Mouse (Mus musculus) limb, embryonic 13.5 days (tissue): ENCODE measurements around the gene Cp. TPM values are rescaled to one million over a fixed set of nuclear protein-coding genes. Genes with fewer than 3 reads are reported as not detected.

Experiments used
- ATAC-seq: fragments of 200-750 bp; cut with Nextera tagmentation; 2 replicates; pipeline ENCODE4 v1.8.0; 2017; ENCODE audit warnings: low read depth, moderate number of reproducible peaks, moderate TSS enrichment; ENCODE audit not compliant: low FRiP score
- H3K27ac ChIP-seq: fragments of 300-500 bp; sonication (generic); 2 replicates; pipeline ENCODE4 v1.5.1; 2015; ENCODE audit warnings: inconsistent platforms, mild to moderate bottlenecking, moderate library complexity
- H3K27me3 ChIP-seq: fragments of 300-500 bp; sonication (generic); 2 replicates; pipeline ENCODE4 v1.6.1; 2015; ENCODE audit warnings: mild to moderate bottlenecking, inconsistent platforms
- H3K36me3 ChIP-seq: fragments of 300-500 bp; sonication (generic); 2 replicates; pipeline ENCODE4 v1.6.1; 2015; ENCODE audit warnings: inconsistent platforms, mild to moderate bottlenecking, moderate library complexity
- H3K4me1 ChIP-seq: fragments of 300-500 bp; sonication (generic); 2 replicates; pipeline ENCODE4 v1.6.1; 2015; ENCODE audit warnings: inconsistent platforms
- H3K4me2 ChIP-seq: fragments of 300-500 bp; sonication (generic); replicated peaks from 2 replicates; pipeline ENCODE4 v1.6.1; 2015; ENCODE audit warnings: inconsistent platforms, mild to moderate bottlenecking, moderate library complexity
- H3K4me3 ChIP-seq: fragments of 300-500 bp; sonication (generic); 2 replicates; pipeline ENCODE4 v1.5.1; 2015; ENCODE audit warnings: moderate library complexity, mild to moderate bottlenecking, inconsistent platforms
- H3K9ac ChIP-seq: fragments of 300-500 bp; sonication (generic); 2 replicates; pipeline ENCODE4 v1.6.1; 2015; ENCODE audit warnings: mild to moderate bottlenecking, inconsistent platforms
- H3K9me3 ChIP-seq: fragments of 300-500 bp; sonication (generic); 2 replicates; pipeline ENCODE4 v1.6.1; 2016; ENCODE audit warnings: inconsistent platforms
- WGBS: fragments of 180-500 bp; shearing (Covaris S2); methylation state at CpG from one replicate; pipeline ENCODE4 v1.1.7; 2015; 5-methylcytosine and 5-hydroxymethylcytosine counted together
- polyA plus RNA-seq: library from polyadenylated mRNA; unstranded; fragments of >200 nt; fragmentation: Nextera tagmentation; extraction: Ambion mirVana; gene quantifications from 2 replicates; pipeline ENCODE4 v1.2.1, GENCODE M21; 2015

Gene Cp
- polyA plus RNA-seq, 1 experiment from 2014 or later, result 0.39 TPM

DNA sequence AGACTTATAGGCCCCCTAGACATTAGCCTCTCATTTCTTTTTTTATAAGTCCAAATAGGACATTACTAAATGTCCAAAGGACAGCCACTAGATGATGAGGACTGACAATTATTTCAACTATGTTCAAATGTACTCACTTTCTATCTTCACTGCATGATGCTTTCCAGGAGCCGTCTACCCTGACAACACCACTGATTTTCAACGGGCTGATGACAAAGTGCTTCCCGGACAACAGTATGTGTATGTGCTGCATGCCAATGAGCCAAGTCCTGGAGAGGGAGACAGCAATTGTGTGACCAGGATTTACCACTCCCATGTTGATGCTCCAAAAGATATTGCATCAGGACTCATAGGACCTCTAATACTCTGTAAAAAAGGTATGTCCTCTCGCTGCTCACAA is 9.2 kb downstream of the Cp start:
- Histone ChIP-seq H3K4me2 (no peak overlapping the region), H3K27ac (no peak overlapping the region), H3K9ac (no peak overlapping the region), H3K36me3 (no peaks in the 10 kb centered on the region), H3K4me3 (no peak overlapping the region), H3K4me1 (no peaks in the 10 kb centered on the region), H3K9me3 (no peaks in the 10 kb centered on the region), H3K27me3 (no peaks in the 10 kb centered on the region)
- ATAC-seq, result no peak
- WGBS, result 91% methylated on average over 4 of the region's 4 CpGs

DNA sequence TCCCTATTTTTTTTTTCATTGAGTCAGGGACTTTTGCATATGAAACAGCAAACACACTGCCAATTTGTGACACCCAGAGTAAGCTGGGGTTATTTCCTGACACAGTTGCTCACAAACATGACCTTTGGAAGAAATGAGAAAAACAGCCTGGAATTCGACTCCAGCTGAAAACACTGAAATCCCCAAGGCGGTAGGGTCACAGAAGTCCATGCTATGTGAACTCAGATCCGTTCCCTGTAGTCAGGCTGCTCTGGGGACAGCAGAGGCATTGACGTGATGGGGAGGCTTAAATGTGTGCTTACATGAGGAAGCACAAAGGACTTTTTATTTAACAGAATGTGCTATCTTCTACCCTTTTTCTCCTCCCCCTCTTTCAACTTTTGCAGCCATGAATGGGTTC is 21.6 kb downstream of the Cp start:
- Histone ChIP-seq H3K4me3 (no peak overlapping the region), H3K4me2 (no peak overlapping the region), H3K36me3 (no peaks in the 10 kb centered on the region), H3K4me1 (no peaks in the 10 kb centered on the region), H3K9ac (no peak overlapping the region), H3K9me3 (no peaks in the 10 kb centered on the region), H3K27ac (no peak overlapping the region), H3K27me3 (no peaks in the 10 kb centered on the region)
- ATAC-seq, result peak; percentile 36; the same call in 1 of the 2 replicates
- WGBS, result 40% methylated on average over 4 of the region's 4 CpGs

DNA sequence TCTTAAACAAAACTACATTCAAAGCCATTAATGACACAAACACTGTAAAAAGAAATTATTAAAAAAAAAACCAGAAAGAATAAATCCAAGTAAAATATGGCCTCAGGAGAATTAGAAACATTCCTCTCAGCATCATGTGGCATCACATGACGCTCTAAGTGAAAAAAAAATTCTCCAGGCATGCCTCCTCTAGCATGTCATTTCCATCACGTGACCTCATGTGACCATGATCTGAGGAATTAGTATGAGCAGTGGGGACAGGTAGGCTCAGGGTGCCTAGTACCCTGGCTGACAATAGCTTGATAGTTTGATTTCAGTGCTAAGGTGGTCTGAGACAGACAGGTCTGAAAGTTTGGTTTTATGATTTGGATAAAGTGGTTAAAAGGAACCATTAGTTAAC is 24.3 kb downstream of the Cp start:
- Histone ChIP-seq H3K4me2 (no peak overlapping the region), H3K27ac (no peak overlapping the region), H3K36me3 (no peaks in the 10 kb centered on the region), H3K4me1 (no peaks in the 10 kb centered on the region), H3K27me3 (no peaks in the 10 kb centered on the region), H3K4me3 (no peak overlapping the region), H3K9ac (no peak overlapping the region), H3K9me3 (no peaks in the 10 kb centered on the region)
- WGBS, result 68% methylated on average over 2 of the region's 2 CpGs
- no peak for ATAC-seq

DNA sequence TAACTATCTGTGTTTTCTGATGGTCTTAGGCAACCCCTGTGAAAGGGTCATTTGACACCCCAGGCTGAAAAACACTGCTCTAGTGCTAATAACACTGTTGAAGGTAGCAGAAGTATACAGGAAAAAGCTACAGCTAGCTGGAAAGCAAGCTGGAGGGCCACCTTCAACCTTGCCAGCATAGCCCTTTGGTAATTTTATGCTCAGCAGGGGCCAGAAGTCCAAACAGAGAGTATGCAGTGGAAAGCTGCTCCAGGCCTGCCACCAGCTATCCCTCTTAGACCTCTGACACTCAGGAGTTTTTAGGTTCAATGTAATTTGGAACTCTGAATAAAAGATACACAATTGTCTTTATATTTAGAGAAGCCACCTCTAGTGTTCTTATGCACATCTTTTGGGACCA is 26.0 kb downstream of the Cp start:
- no peaks in the 10 kb centered on the region for H3K27me3 ChIP-seq

DNA sequence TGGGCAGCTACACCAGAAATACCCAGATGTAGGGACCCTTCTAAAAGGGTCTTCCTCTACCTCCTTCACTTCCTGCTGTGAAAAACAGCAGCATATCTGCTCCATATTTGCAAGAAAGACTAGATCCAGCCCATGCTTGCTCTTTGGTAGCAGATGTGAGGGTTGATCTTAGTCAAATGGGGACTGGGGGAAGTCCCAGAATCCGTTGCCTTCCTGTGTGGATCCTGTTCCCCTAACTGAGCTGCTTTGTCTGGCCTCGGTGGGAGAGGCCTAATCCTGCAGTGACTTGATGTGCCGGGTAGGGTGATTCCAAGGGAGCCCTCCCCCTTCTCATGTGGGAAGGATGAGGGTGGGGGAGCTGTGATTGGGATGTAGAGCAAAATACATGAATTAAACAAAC is 29.3 kb downstream of the Cp start:
- H3K4me3 ChIP-seq, result no peak overlapping the region
- no peaks in the 10 kb centered on the region for H3K4me1 ChIP-seq
- H3K9me3 ChIP-seq, result no peaks in the 10 kb centered on the region
- no peak overlapping the region for H3K4me2 ChIP-seq
- no peaks in the 10 kb centered on the region for H3K36me3 ChIP-seq
- no peak overlapping the region for H3K9ac ChIP-seq
- ATAC-seq, result no peak
- H3K27ac ChIP-seq, result no peak overlapping the region
- WGBS, result 41% methylated on average over 3 of the region's 3 CpGs
- no peaks in the 10 kb centered on the region for H3K27me3 ChIP-seq

More for the DNA sequence above, 26.0 kb downstream of the Cp start:
- Histone ChIP-seq H3K4me2 (no peak overlapping the region), H3K4me3 (no peak overlapping the region), H3K36me3 (no peaks in the 10 kb centered on the region), H3K9ac (no peak overlapping the region), H3K9me3 (no peaks in the 10 kb centered on the region), H3K27ac (no peak overlapping the region), H3K4me1 (no peaks in the 10 kb centered on the region)
- ATAC-seq, result no peak

DNA sequence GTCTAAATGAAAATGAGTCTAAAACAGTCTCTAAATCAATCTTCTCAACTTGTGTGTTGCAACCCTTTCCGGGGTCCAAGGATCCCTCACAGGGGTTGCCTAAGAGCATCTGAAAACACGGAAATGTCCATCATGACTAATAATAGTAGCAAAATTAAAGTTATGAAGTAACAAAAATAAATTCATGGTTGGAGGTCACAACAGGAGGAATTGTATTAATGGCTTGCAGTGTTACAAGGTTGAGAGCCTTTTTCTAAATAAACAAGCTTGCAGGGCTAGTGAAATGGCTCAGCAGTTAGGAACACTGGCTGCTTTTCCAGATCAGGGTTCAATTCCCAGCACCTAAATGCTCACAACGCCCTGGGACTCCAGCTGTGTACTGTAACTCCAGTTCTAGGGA is 33.2 kb downstream of the Cp start:
- Histone ChIP-seq H3K27me3 (no peaks in the 10 kb centered on the region), H3K9ac (no peak overlapping the region), H3K27ac (no peak overlapping the region), H3K36me3 (no peaks in the 10 kb centered on the region), H3K4me3 (no peak overlapping the region), H3K4me2 (no peak overlapping the region), H3K4me1 (no peaks in the 10 kb centered on the region), H3K9me3 (no peaks in the 10 kb centered on the region)
- ATAC-seq, result no peak
- WGBS, result 72% methylated on average over 3 of the region's 3 CpGs

DNA sequence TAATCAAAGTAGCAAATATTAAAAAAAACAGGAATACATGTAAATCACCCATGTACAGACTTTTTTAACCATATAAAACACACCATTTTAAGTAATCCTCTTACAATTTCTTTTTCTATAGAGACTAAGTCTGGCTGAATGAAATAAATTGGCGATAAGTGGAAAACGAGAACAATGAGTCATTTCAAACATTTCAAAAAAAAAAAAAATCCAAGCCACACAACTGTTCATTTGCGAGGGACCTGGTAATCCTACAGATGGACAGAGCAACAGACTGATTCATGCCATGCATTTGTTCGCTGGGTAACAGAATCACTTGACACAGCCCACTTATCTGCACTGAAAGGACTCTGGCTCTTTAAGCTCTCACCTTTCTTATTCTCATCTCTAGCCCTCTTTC is 35.5 kb downstream of the Cp start:
- H3K4me2 ChIP-seq, result no peak overlapping the region
- H3K4me1 ChIP-seq, result no peaks in the 10 kb centered on the region
- no peak overlapping the region for H3K27ac ChIP-seq
- H3K27me3 ChIP-seq, result no peaks in the 10 kb centered on the region
- no peak for ATAC-seq
- H3K36me3 ChIP-seq, result peaks cover 4% of the 10 kb centered on the region; the same call in 1 of the 2 replicates
- H3K9ac ChIP-seq, result no peak overlapping the region
- H3K4me3 ChIP-seq, result no peak overlapping the region
- no peaks in the 10 kb centered on the region for H3K9me3 ChIP-seq
- 75% methylated on average over 4 of the region's 4 CpGs for WGBS

DNA sequence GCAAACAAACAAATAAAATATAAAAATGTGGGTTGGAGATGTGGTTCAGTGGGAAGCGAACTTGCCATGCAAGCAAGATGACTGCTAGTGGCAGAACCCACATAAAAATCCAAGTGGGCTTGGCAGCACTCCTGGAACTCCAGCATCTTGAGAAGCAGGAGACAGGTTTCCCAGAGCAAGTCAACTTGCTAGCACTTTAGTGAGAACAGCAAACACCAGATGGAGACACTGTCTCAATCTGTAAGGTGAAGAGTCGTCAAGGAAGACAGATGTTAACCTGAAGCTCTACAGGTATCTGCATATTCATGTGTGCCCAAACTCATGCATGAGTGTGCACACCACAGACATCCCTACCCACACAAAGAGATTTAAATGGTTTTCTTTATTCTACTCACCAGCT is 42.7 kb downstream of the Cp start:
- Histone ChIP-seq H3K27me3 (no peaks in the 10 kb centered on the region), H3K4me2 (no peak overlapping the region), H3K9me3 (no peaks in the 10 kb centered on the region), H3K27ac (no peak overlapping the region), H3K36me3 (peaks cover 13% of the 10 kb centered on the region), H3K4me1 (no peaks in the 10 kb centered on the region), H3K9ac (no peak overlapping the region), H3K4me3 (no peak overlapping the region)
- 85% methylated on average over 2 of the region's 2 CpGs for WGBS
- ATAC-seq, result no peak

DNA sequence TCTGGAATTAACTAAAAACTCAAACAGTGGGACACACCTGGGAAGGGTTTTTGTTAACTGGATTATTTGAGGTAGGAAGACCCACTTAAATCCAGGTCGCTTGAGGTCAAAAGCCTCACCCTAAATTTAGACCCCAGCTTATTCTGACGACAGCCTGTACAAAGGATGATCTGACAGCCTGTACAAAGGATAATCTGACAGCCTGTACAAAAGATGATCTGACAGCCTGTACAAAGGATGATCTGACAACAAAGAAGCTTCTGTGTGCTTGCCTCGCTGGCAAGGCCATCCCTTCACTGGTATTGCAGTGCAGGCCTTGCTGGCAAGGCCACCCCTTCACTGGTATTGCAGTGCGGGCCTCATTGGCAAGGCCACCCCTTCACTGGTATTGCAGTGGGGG is 44.0 kb downstream of the Cp start:
- ATAC-seq, result no peak
- 82% methylated on average over 4 of the region's 4 CpGs for WGBS

DNA sequence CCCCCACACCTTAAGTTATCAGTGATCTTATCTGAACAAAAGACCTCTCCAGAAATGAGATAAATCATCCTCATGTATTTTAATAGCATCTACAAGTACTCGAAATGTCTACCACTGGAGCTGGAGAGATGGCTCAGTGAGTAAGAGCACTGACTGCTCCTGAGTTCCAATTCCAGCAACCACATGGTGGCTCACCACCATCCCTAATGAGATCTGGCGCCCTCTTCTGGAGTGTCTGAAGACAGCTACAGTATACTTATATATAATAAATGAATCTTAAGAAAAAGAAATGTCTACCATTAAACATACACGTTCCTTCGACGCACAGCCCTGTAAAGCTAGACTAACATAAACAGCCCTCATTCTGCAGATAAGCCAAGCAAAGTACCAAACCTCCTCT is 45.9 kb downstream of the Cp start:
- Histone ChIP-seq H3K4me3 (no peak overlapping the region), H3K36me3 (peaks cover 10% of the 10 kb centered on the region), H3K27ac (no peak overlapping the region), H3K4me1 (no peaks in the 10 kb centered on the region), H3K4me2 (no peak overlapping the region), H3K9me3 (no peaks in the 10 kb centered on the region), H3K27me3 (no peaks in the 10 kb centered on the region), H3K9ac (no peak overlapping the region)
- no peak for ATAC-seq
- 83% methylated on average over 5 of the region's 5 CpGs for WGBS

More for the DNA sequence above, 44.0 kb downstream of the Cp start:
- H3K36me3 ChIP-seq, result peaks cover 13% of the 10 kb centered on the region
- H3K4me3 ChIP-seq, result no peak overlapping the region
- no peak overlapping the region for H3K27ac ChIP-seq
- no peaks in the 10 kb centered on the region for H3K4me1 ChIP-seq
- no peaks in the 10 kb centered on the region for H3K9me3 ChIP-seq
- H3K27me3 ChIP-seq, result no peaks in the 10 kb centered on the region
- no peak overlapping the region for H3K4me2 ChIP-seq
- no peak overlapping the region for H3K9ac ChIP-seq

DNA sequence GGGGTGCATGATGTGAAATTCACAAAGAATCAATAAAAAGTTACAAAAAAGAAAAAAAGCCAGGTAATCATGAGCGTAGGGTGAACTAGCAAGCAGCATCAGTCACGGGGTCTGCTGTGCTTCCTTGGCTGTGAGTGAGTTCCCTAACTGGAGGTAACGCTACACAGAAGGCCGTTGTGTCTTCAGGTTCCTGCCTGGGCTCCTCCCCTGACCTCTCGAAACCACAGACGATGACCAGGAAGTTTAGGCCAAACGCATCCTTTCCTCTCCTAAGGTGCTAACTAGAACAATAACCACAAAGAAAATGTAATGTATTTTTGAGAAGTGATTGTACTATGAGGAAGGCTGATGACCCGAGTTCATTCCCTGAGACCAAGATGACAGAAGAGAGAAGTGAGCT is 47.6 kb downstream of the Cp start:
- no peaks in the 10 kb centered on the region for H3K27me3 ChIP-seq
- no peaks in the 10 kb centered on the region for H3K9me3 ChIP-seq
- no peak overlapping the region for H3K9ac ChIP-seq
- H3K4me2 ChIP-seq, result no peak overlapping the region
- H3K27ac ChIP-seq, result no peak overlapping the region
- ATAC-seq, result no peak
- H3K36me3 ChIP-seq, result peaks cover 12% of the 10 kb centered on the region
- H3K4me1 ChIP-seq, result no peaks in the 10 kb centered on the region
- no peak overlapping the region for H3K4me3 ChIP-seq
- WGBS, result 85% methylated on average over 8 of the region's 8 CpGs

DNA sequence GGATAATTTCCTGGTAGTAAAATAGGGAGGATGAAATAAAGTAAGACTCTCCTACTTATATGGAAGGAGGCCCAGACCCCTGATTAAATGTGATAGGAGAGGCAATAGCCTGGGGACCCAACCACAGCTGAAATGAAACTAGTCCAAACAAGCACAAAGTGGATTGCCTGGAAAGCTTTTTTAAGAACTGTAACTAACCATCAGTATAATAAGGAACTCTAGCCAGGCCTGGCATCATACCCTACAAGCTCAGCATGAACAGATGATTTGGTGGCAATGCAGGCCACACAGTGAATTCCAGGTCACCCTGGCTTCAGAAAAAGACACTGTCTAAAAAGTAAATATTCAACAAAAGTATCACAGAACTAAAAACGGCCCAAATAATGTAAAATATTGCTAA is 48.8 kb downstream of the Cp start:
- H3K27ac ChIP-seq, result no peak overlapping the region
- peaks cover 13% of the 10 kb centered on the region for H3K36me3 ChIP-seq
- ATAC-seq, result no peak
- no peak overlapping the region for H3K4me2 ChIP-seq
- peaks cover 3% of the 10 kb centered on the region for H3K4me1 ChIP-seq
- WGBS, result 70% methylated on average over 1 of the region's 1 CpGs
- H3K9ac ChIP-seq, result no peak overlapping the region
- H3K27me3 ChIP-seq, result no peaks in the 10 kb centered on the region
- H3K4me3 ChIP-seq, result no peak overlapping the region
- no peaks in the 10 kb centered on the region for H3K9me3 ChIP-seq

DNA sequence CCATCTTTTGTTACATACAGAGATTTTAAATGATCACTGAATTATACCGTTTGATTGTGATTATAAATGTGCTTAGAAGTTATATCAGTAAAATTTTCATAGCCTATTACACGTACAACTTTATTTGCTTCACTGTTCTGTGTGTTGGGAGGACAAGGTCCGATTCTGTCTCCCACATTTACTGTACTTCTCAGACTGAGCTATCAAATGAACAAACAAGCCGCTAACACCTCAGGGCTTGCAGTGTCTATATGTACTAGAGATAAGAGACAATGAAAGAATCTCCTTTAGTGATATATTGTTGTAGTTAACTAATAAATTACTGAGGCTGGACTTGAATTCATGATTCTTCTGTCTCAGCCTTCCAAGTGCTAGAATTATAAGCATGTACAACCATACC is 50.4 kb downstream of the Cp start:
- no peak for ATAC-seq
- H3K27me3 ChIP-seq, result no peaks in the 10 kb centered on the region
- WGBS, result 82% methylated on average over 4 of the region's 4 CpGs

More for the DNA sequence above, 50.4 kb downstream of the Cp start:
- peaks cover 8% of the 10 kb centered on the region for H3K4me1 ChIP-seq
- H3K9ac ChIP-seq, result no peak overlapping the region
- no peak overlapping the region for H3K4me3 ChIP-seq
- peaks cover 7% of the 10 kb centered on the region for H3K36me3 ChIP-seq
- H3K27ac ChIP-seq, result no peak overlapping the region
- H3K4me2 ChIP-seq, result no peak overlapping the region
- H3K9me3 ChIP-seq, result no peaks in the 10 kb centered on the region
